Mouse (Mus musculus) stomach, postnatal 0 days (tissue): ENCODE measurements around the gene Srpr. TPM values are rescaled to one million over a fixed set of nuclear protein-coding genes. Genes with fewer than 3 reads are reported as not detected.

Experiments used
- ATAC-seq: fragments of 200-750 bp; cut with Nextera tagmentation; 2 replicates; pipeline ENCODE4 v1.8.0; 2017; ENCODE audit not compliant: low FRiP score, low TSS enrichment
- DNase-seq: peaks from one replicate; pipeline ENCODE4 v3.0.0-alpha.2; 2016; ENCODE audit warnings: low spot score
- H3K27ac ChIP-seq: fragments of 300-500 bp; sonication (generic); replicated peaks from 2 replicates; pipeline ENCODE4 v1.5.1; 2014; ENCODE audit warnings: mild to moderate bottlenecking, control low read depth
- H3K27me3 ChIP-seq: fragments of 300-500 bp; sonication (generic); 2 replicates; pipeline ENCODE4 v1.6.1; 2014; ENCODE audit warnings: low read length; ENCODE audit not compliant: control insufficient read depth, insufficient read depth
- H3K36me3 ChIP-seq: fragments of 300-500 bp; sonication (generic); 2 replicates; pipeline ENCODE4 v1.6.1; 2014; ENCODE audit warnings: low read length, mixed read lengths; ENCODE audit not compliant: control insufficient read depth, insufficient read depth
- H3K4me1 ChIP-seq: fragments of 300-500 bp; sonication (generic); replicated peaks from 2 replicates; pipeline ENCODE4 v1.6.1; 2014; ENCODE audit warnings: antibody characterized with exemption; ENCODE audit not compliant: control insufficient read depth, insufficient read depth
- H3K4me2 ChIP-seq: fragments of 300-500 bp; sonication (generic); replicated peaks from 2 replicates; pipeline ENCODE4 v1.6.1; 2014; ENCODE audit warnings: low read depth, mild to moderate bottlenecking, control low read depth, moderate library complexity
- H3K4me3 ChIP-seq: fragments of 300-500 bp; sonication (generic); 2 replicates; pipeline ENCODE4 v1.5.1; 2014; ENCODE audit warnings: low read depth, low read length, control low read depth
- H3K9ac ChIP-seq: fragments of 300-500 bp; sonication (generic); 2 replicates; pipeline ENCODE4 v1.6.1; 2014; ENCODE audit warnings: mild to moderate bottlenecking, low read length, control low read depth, mixed read lengths
- H3K9me3 ChIP-seq: fragments of 300-500 bp; sonication (generic); 2 replicates; pipeline ENCODE4 v1.6.1; 2016; ENCODE audit warnings: low read length; ENCODE audit not compliant: control insufficient read depth
- CTCF ChIP-seq: IDR thresholded peaks from 2 replicates; pipeline ENCODE4 v1.5.1; 2016; ENCODE audit warnings: antibody characterized with exemption, low read depth, mild to moderate bottlenecking, moderate library complexity
- EP300 ChIP-seq: optimal IDR thresholded peaks from 2 replicates; pipeline ENCODE3; 2016; ENCODE audit warnings: antibody characterized with exemption
- WGBS: fragments of 180-500 bp; shearing (Covaris S2); extraction: QIAGEN DNeasy Blood & Tissue Kit; methylation state at CpG from one replicate; pipeline ENCODE4 v1.1.7; 2014; 5-methylcytosine and 5-hydroxymethylcytosine counted together
- polyA plus RNA-seq: library from polyadenylated mRNA; unstranded; fragments of >200 nt; fragmentation: Nextera tagmentation; extraction: Ambion mirVana; gene quantifications from 2 replicates; pipeline ENCODE4 v1.2.1, GENCODE M21; 2015

Gene Srpr
- polyA plus RNA-seq, 1 experiment from 2014 or later = 129 TPM

GRCm38 (mm10) chr9:35210542-35211474 is 10.8 kb downstream of the Srpr start, which contains the start of gene Foxred1:
Gene Foxred1 (minus strand): TSS chr9:35211055.
- TF ChIP-seq CTCF = no peak
- Histone ChIP-seq H3K4me1 (no peaks in the 10 kb centered on the region), H3K27me3 (no peaks in the 10 kb centered on the region), H3K27ac (peak within 1 kb of the TSS; percentile 96), H3K9me3 (no peaks in the 10 kb centered on the region), H3K4me2 (peak within 1 kb of the TSS; percentile 98), H3K9ac (peak within 1 kb of the TSS; percentile 95), H3K36me3 (peaks cover 30% of the 10 kb centered on the region), H3K4me3 (peak within 1 kb of the TSS; percentile 96)
- DNase-seq (peak; percentile 99), ATAC-seq (peak; percentile 99)
- under 1% methylated on average over 72 of the region's 72 CpGs for WGBS

GRCm38 (mm10) chr9:35211573-35212511 is 11.9 kb downstream of the Srpr start:
- TF ChIP-seq EP300 (no peak), CTCF (no peak)
- no peak; the same call in 1 of the 2 replicates for ATAC-seq
- WGBS = 21% methylated on average over 26 of the region's 26 CpGs

GRCm38 (mm10) chr9:35217963-35218362 is 18.0 kb downstream of the Srpr start:
- no peak for ATAC-seq
- Histone ChIP-seq H3K36me3 (peaks cover 21% of the 10 kb centered on the region), H3K9ac (no peak overlapping the region), H3K4me1 (no peaks in the 10 kb centered on the region), H3K4me3 (no peak overlapping the region), H3K9me3 (no peaks in the 10 kb centered on the region), H3K27ac (no peak overlapping the region), H3K27me3 (no peaks in the 10 kb centered on the region), H3K4me2 (no peak overlapping the region)
- TF ChIP-seq CTCF (no peak), EP300 (no peak)
- 63% methylated on average over 1 of the region's 1 CpGs for WGBS
- DNase-seq = no peak

More at GRCm38 (mm10) chr9:35211573-35212511, 11.9 kb downstream of the Srpr start:
- peaks cover 20% of the 10 kb centered on the region for H3K36me3 ChIP-seq
- DNase-seq = peak; percentile 30
- H3K4me1 ChIP-seq = no peaks in the 10 kb centered on the region
- peak overlapping the region; percentile 88 for H3K27ac ChIP-seq
- peak overlapping the region; percentile 96 for H3K4me3 ChIP-seq
- no peaks in the 10 kb centered on the region for H3K27me3 ChIP-seq
- H3K9ac ChIP-seq = peak overlapping the region; percentile 95
- no peaks in the 10 kb centered on the region for H3K9me3 ChIP-seq
- H3K4me2 ChIP-seq = peak overlapping the region; percentile 78

- TF ChIP-seq EP300 (no peak), CTCF (no peak)
- ATAC-seq (no peak), DNase-seq (no peak)
- WGBS = 94% methylated on average over 3 of the region's 3 CpGs
- H3K27ac ChIP-seq = no peak overlapping the region
- H3K36me3 ChIP-seq = no peaks in the 10 kb centered on the region; the same call in 1 of the 2 replicates
- H3K4me1 ChIP-seq = no peaks in the 10 kb centered on the region
- H3K9ac ChIP-seq = no peak overlapping the region
- no peaks in the 10 kb centered on the region for H3K27me3 ChIP-seq
- H3K4me3 ChIP-seq = no peak overlapping the region
- no peaks in the 10 kb centered on the region for H3K9me3 ChIP-seq
- no peak overlapping the region for H3K4me2 ChIP-seq
These were observed 23.5 kb downstream of the Srpr start for GRCm38 (mm10) chr9:35223466-35223865.

DNA sequence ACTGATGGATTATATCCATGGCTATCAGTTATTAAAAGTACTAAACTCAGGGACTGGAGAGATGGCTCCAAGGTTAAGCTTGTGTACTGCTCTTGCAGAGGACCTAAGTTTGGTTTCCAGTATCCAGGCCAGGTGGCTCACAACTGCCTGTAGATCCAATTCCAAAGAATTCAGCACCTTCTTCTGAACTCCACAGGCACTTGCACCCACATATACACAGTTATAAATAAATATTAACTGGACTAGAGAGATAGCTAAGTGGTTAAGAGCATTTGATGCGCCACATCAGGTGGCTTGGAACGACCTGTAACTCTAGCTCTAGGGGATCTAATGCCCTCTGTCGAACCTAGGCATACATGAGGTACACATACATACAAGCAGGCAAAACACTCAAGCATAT is 28.7 kb downstream of the Srpr start:
- H3K4me3 ChIP-seq = no peak overlapping the region
- no peak for ATAC-seq

More for the DNA sequence above, 28.7 kb downstream of the Srpr start:
- Histone ChIP-seq H3K27ac (no peak overlapping the region), H3K4me1 (no peaks in the 10 kb centered on the region), H3K27me3 (no peaks in the 10 kb centered on the region), H3K9me3 (no peaks in the 10 kb centered on the region), H3K4me2 (no peak overlapping the region), H3K9ac (no peak overlapping the region), H3K36me3 (no peaks in the 10 kb centered on the region)
- no peak for DNase-seq
- TF ChIP-seq CTCF (no peak), EP300 (no peak)
- WGBS = 87% methylated on average over 3 of the region's 3 CpGs
